Mouse (Mus musculus) frontal cortex, postnatal 10 days (tissue): ENCODE measurements around the gene Eif2ak4.

ENCODE experiments used
- DNase-seq, 2 experiments: peaks; one replicate each; pipeline ENCODE4 v3.0.0; 2022; ENCODE audit warnings: low spot score in 2 of 2, mixed read lengths in 1 of 2

Eif2ak4 gene

DNA sequence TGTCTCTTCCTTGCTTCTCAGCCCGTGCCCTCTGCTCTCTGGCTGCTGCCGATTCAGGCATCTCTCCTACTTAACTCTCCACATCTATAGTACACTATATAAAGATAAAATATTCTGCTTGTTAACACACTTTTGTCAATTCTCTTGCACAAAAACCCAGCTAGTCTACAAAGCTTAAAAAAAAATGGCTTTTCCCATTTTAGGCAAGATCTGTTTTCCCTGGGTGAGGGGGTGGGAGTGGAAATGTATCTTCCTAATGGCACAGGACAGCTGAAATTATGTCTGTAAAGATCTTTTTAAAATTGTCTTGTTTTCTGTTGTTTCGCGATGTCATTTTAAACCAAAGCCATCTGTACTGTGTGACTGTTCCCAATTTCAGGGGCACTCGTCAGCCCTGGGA is 75.1 kb downstream of the Eif2ak4 start:
- DNase-seq, result no peak

DNA sequence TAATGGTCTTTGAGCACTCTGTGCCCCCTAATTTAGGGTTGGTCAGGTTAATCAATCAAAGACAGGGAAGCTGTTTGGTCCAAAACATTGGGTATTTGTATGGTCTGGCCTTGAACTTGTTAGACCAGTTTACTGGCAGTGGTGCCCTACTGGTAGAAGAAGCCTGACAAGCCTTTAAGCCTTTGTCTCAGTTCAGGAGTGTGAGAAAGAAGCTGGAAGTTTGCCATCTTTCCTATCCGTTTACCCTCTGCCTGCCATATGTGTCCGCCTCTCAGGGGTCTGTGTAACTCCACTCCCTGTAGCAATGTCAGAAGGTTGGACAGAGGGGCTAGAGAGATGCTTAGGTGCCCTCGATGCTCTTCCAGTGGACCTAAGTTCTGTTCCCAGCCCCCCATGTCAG is 76.0 kb downstream of the Eif2ak4 start:
- no peak for DNase-seq

DNA sequence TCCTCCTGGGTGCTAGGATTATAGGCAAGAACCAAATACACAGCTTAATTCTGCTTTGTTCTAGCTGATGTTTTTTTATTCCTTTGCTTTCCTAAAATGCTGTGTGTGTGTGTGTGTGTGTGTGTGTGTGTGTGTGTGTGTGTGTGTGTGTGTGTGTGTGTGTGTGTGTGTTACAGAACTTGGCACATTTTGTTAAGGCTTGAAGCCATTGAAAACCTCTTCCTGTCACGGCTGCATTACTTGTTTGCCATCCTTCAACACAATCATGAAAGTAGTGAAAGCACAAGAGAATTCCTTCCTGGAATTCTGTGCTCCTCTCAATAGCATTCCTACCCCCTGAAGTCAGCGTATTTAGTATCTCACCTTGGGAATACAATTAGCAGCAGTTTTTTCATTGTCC is 77.5 kb downstream of the Eif2ak4 start:
- DNase-seq, result no peak

DNA sequence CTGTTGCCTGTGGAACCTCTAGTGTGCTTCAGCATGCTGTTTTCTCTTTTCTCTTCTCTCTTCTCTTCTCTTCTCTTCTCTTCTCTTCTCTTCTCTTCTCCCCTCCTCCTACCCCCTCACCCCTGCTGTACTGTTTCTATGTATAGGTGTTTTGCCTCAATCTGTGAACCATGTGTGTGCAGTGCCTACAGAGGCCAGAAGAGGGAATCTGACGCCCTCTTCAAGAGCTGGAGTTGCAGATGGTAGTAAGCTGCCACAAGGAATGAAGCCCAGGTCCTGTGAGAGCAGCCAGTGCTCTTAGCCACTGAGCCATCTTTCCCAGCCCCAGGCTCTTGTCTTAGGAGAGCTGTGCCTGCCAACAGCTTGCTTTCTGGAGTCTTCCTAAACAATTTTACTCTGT is 78.2 kb downstream of the Eif2ak4 start:
- DNase-seq, result no peak

DNA sequence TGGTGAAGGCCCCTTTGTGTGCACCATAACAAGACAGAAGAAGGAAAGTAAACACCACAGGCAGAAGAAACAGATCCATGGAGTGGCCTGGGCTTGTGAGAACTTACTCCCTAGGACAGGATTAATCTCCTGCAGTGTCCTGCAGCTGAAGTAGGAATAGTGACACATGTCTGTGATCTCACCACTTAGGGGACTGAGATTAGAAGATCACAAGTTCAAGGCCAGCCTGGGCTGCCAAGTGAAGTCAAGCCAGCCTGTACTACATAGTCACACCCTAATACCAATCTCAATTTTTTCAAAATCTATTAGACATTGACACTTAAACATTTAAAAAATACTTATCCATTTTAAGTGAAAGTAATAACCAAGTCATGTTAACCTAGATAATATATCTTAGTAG is 79.9 kb downstream of the Eif2ak4 start:
- DNase-seq, result no peak

DNA sequence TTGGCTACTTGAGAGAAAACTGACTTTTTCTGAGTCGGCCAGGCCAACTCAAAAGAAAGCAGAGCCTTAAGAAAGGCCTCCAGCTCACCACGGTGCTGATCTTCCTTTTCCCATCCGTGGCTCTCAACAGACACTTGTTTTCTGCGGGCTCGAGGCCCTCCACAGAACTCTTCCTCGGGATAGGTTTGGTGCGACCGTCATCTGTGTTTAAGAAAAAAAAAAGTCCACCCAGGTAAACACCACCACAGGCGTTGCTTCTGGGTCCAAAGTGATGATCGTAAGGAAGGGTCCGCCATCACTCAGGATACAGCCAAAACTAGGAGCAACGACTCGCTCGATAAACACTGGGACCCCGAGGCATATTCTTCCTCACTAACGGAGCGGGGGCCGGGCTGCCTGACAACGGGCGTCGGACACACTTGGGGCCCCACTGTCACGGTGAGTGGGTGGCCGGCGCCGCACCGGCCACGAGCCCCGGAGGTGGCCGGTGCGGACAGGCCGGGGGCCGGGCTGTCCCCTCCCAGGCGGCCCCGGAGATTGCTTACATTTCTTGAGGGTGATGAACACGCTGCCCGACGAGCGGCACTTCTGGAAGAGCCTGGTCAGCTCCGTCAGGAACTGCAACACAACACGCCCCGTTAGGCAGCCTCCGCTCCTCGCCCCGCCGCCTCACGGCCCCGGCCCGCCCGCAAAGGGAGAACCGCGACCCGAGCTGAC is 90.6 kb downstream of the Eif2ak4 start:
- no peak for DNase-seq

DNA sequence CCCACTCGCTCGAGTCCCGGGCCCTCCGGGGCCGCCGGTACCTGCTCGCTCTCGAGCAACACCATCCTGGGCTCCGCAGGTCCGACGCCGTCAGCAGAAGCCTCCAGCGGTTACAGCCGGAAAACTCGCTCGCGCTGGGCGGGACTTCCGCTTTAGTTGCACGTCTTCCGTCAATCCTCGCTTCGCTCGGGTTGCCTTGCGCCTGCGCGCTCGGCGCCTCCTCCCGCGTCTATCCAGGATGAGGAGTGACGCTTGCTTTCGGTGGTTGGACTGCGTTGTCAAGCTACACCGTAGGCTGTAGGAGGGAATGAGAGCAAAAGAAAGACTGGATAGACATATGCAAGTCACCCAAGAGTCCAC is 91.1 kb downstream of the Eif2ak4 start, which contains the start of gene Srp14:
Gene Srp14, minus strand, starts transcription at position 162 of the 360 bp plus-strand sequence.
- DNase-seq, result peak; percentile 83 to 88

DNA sequence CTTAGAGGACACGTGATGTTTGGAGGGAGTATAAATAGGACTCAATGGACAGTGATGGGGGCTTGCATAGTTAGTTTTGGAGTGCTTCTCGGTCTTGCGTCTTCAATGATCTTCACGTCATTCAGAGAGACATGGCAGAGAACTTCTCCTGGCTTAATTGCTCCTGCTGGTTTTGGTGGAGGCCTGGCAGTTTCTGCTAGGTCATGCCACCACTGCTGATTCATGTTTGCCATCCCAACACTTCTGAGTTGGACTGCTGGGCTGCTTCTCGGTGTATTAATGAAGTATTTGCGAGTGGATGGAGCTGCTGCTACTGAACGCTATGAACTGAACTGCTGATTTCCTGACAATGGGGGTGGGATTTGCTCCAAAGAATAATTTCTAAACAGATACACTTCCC is 92.5 kb downstream of the Eif2ak4 start:
- DNase-seq, result no peak

DNA sequence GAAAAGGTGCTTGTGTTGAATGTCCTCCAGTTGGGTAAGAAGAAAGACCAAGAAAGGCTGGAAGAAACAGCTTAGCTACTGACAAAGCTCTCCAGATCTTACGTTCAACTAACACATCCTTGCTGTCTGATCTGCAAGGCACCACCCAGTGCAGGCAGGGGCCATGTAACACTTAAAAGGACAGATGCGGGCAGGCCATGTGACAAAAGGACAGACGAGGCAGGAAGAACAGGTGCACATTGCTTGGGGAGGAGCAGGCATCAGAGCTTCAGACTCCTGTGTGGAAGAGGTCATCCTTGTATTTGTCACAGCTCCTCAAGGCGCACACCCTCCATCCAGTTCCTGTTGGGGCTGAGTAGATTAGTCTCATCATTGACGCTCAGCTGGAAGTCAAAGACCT is 94.6 kb downstream of the Eif2ak4 start:
- no peak for DNase-seq

DNA sequence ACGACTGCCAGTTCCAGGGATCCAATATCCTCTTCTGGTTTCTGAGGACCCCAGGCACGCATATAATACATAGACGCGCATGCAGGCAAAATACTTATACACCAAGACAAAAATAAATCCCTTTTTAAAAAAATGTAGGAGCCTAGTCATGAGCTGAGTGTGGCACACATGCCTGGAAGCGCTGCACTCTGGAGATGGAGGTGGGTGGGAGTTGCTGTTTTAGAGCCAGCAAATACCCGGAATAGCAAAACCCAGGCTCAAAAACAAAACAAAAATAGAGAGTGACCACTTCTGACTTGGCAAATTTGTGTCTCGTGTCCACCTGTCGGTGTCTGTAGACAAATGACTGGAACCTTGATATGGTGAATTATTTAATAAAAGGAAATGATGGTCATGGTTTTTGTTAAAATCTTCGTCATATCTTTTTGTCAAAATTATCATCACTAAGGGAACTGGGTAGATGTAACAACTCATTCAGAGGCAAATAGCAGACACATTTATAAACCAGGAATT is 96.0 kb downstream of the Eif2ak4 start:
- DNase-seq, result no peak

DNA sequence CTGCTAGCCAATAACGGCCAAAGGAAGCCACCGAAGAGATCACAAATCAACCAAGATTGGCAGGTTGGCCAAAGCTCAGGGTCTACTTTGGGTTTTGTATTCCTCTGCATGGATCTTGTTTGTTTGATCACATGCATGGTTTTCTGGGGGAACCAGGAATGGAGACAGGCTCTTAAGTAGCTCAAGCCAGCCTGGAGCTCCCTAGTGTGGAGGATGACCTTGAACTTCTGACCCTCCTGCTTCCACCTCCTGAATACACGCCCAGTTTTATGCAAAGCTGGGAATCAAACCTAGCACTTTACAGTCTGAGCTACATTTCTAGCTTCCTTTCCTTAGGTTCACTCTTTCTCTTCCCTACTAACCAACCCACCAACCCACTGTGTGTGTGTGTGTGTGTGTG is 97.0 kb downstream of the Eif2ak4 start:
- no peak for DNase-seq

DNA sequence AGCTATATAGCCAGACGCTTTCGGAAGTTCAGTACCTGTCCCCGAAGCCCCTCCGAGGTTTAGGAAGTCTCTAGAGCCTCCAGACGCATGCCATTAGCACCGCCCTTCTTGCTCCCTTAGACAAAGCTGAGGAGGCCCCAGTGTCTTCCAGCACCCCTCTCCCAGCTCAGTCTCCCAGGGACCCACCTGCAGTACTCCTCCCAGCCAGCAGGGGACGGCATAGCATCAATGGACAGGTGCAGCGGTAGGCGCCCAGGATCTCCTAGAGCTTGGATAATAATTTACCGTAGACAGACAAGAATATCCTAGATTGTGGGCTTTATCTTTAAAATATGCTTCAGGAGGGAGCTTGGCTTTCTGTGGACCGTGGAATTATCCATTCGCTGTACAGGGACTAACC is 98.5 kb downstream of the Eif2ak4 start:
- peak in 1 of 2 experiments; percentile 76 for DNase-seq

DNA sequence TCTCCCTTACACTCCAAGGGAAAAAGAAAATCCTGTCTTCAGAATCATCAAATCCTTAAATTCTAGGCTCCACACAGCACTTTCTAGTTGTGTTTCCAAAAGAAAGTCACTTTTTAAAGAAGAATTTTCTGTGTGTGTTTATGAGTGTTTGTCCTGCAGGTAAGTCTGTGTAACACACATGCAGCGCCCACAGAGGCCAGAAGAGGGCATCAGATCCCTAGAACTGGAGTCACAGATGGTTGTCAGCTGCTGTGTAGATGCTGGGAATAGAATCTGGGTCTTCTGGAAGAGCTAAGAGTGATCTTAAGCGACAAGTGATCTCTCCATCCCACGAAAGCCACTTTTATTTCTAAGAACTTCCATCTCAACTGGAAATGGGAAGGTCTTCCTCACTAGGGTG is 99.4 kb downstream of the Eif2ak4 start:
- DNase-seq, result no peak

DNA sequence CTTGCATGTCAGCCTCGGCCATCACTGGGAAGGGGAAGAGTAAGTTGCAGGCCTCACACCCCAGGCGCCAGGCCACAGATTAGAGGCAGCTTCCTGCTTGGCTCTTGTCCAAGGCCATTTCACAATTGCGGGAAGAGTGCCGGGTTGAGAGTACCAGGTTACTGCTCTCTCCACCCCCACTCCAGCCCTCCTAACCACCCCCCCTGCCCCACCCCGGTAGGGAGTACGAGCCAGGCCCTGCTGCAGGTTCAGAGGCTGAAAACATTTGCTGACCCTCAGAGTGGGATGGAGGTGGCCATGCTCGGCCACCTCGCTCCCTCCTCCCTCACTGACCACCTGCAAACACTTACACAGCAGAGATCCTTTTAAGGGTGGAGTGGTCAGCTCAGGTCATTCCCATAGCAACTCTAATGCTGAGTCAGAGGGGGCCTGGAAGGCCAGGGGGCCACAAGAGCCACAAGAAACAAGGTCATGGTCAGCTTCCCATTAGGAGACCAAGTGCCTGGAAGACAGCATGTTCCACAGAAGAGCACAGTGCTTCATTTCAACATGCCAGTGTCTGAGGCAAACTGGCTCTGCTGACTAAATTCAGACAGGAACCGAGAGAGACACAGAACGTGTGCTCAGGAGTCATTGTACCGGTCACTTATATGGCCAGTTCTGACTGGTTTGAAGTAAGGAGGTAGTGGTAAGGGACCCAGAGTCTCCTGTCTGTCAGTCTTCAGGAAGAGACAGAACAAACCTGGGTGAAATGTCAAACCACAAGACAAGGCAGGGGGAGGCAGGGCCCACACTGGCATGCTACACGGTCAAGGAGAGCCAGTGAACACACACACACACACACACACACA is 102.0 kb downstream of the Eif2ak4 start:
- DNase-seq, result no peak

DNA sequence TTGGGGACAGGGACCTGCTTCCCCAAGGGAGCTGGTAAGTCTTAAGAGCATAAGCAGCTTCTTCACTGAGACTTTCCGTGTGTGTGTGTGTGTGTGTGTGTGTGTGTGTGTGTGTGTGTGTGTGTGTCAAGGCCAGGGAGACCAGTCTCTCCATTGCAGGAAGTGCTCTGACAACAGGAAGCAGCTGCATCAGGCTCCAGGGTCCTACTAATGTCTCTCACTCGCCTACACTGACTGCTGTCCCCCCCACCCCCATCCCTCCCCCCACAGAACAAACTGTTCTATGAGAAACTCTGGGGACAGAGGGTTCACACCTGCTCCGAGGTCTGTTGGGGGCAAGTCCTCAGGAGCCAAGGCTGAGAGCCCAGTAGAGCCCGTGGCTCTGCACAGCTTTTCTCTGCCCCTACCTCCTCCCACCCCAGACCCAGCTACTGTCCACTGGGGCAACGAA is 102.9 kb downstream of the Eif2ak4 start:
- DNase-seq, result peak in 1 of 2 experiments; percentile 33

DNA sequence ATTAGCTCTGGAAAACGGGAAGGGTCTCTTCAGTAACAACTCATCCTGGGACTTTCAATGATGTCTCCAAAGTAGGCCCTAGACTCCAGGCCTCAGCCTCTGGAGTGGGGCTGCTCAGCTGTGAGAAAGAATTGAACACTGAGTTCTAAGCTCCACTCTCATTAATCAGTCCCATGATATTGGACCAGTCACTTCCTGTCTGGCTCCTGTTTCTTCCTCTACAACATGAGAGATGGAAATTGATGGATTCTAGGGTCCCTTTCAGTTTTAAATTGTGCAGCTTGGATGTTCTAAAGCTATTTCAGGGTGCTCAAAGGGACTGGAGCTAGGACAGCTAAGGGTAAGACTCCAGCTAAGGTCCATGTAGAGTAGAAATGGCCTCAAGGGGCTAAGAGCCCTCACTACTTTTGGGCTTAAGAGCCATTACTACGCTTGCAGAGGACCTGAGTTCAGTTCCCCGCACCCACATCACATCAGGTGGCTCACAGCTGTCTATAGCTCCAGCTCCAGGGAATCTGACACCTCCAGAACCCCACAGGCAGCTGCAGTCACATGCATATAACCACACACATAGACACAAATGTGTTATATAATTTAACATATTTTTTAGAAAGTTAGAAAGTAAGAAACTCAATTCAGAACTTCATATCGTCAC is 103.5 kb downstream of the Eif2ak4 start:
- DNase-seq, result no peak

DNA sequence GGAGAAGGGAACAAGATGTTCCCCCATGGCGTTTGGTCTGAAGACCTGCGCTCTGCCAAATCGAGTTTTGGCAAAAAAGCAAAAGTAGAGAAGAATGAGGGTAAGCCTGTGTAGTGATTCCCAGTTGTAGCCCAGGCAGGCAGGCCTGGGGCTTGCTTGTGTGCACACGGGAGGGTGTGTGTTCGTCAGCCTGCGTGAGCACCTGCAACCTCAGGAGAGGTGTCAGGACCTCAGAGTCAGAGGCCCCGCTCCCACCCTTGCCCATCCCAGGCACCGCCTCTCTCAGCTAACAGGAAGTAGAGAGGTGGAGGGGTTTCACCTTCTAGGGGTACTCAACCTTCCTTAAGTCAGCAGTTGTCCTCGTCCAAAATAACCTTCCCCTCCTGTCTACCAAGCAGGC is 106.6 kb downstream of the Eif2ak4 start:
- no peak for DNase-seq

DNA sequence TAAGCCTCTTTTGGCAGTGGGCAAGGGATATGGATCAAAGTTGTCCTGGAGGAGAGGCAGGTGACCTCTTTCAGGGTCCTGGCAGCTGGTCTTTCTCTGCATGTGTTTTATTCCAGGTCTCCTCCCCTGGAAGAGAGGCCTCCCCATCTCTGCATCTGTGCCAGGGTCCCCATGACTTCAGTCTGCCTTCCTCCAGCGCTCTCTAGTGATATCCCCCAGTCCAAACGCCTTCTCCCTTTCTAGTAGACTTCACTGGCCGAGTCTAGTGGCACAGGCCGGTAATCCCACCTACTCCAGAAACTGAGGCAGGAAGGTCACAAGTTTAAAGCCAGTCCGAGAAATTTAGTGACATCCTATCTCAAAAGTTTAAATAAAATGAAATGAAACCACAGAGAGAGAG is 109.5 kb downstream of the Eif2ak4 start:
- DNase-seq, result no peak

DNA sequence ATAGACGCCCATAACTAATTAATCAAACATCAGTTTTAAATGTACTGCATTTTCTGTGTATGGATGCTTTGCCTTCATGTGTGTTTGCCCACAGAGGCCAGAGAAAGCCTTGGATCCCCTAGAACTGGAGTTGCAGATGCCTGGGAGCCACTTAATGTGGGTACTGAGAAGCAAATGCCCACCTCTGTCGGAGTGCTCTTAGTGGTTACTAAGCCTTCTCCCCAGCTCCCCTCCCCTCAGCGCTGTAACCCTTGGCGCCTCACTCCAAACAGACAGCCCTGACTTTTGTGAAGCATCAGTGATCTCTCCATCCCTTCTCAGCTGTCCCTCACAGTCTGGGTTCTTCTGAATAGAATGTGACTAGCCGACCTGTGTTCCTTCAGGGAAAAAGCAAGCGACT is 110.1 kb downstream of the Eif2ak4 start:
- no peak for DNase-seq

DNA sequence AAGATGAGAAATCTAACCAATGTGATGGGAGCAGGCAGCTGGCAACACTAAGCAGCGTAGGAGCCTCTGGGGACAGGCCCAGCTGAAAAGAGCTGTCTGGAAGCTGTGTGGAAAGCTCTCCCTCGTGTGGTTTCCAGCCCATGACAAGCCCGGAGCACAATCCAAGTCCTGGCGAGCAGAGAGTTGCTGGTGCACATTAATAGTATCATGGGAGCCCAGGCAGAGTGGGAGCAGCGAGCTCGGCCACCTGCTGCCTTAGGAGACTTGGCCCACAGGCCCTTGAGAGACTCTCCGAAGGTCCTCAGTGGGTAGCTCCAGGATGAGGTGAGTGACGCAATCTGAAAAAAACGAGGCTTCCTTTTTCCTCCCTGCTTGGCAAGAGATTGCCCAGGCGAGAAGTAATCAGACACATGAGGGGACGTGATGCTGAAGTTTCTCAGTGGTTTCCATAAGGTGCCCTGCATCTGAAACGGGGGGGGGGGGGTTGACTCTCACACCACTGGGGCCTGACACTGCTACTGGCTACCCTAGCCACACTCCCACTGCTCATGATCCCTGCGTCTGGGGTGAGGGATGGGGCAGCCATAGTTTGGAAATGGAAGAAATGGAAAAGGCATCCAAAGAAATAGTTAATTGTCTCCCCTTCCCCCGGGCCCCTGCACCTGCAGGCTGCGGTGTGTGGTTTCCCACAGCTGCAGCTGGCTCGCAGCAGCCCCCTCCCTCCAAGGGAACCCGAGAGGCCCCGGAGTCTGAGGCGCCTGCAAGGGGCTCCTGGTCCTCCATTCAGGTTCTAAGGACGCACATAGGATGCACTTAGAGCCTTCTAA is 110.9 kb downstream of the Eif2ak4 start:
- DNase-seq, result no peak

DNA sequence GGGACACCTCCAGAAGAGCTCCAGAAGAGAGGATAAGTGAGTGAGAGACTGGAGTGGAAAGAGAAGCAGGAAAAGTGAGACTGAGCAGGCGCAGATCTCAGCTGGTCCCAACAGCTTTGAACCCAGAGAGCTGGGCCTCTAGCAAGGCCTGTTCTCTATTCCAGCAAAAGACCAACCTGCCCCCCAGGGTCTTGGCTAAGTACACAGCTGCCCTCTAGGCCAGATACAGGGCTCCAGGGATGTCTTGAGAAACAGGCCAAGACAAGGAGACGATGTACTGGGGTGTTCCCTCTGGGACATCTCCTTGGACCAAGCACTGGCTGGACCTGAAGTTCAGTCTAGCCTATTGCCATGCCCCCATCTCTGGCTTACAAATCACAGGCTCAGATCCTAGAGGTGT is 111.8 kb downstream of the Eif2ak4 start:
- no peak for DNase-seq

DNA sequence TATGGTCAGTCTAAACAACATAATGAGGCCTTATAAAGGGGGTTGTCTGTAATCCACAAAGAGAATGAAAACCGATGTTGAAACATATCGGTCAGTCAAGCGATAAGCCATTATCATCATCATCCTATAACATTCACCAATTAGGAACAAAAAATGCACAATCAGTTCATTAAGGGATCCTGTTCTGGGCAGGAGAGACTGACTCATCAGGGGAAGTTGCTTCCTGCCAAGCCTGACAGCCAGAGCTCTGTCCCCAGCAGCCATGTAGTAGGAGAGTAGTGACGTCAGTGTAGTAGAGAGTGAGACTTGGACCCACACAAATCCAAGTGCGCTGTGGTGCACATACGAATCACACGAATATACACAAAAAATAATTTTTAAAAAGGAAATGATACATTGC is 118.7 kb downstream of the Eif2ak4 start:
- no peak for DNase-seq
